Mouse (Mus musculus) midbrain, postnatal 0 days (tissue): ENCODE measurements around the gene Slc4a8. TPM values are rescaled to one million over a fixed set of nuclear protein-coding genes. Genes with fewer than 3 reads are reported as not detected.
"Not testable (repeated sequence)": the region's sequence is repeated elsewhere in the genome, so short reads cannot be mapped to it uniquely, and the experiment has no call there.

Experiments used
- ATAC-seq: fragments of 200-750 bp; cut with Nextera tagmentation; 2 replicates; pipeline ENCODE4 v1.8.0; 2017; ENCODE audit warnings: moderate number of reproducible peaks, mild to moderate bottlenecking, moderate TSS enrichment, moderate library complexity; ENCODE audit not compliant: low FRiP score
- DNase-seq: peaks from one replicate; pipeline ENCODE4 v3.0.0-alpha.2; 2015; ENCODE audit warnings: low spot score
- H3K27ac ChIP-seq: fragments of 300-500 bp; sonication (generic); 2 replicates; pipeline ENCODE4 v1.5.1; 2014; ENCODE audit warnings: low read depth, mild to moderate bottlenecking, low read length, mixed read lengths
- H3K27me3 ChIP-seq: fragments of 300-500 bp; sonication (generic); 2 replicates; pipeline ENCODE4 v1.6.1; 2014; ENCODE audit warnings: low read length, control low read depth, mixed read lengths; ENCODE audit not compliant: insufficient read depth
- H3K36me3 ChIP-seq: fragments of 300-500 bp; sonication (generic); 2 replicates; pipeline ENCODE4 v1.6.1; 2014; ENCODE audit warnings: low read length, control low read depth, mixed read lengths; ENCODE audit not compliant: insufficient read depth
- H3K4me1 ChIP-seq: fragments of 300-500 bp; sonication (generic); 2 replicates; pipeline ENCODE4 v1.6.1; 2014; ENCODE audit warnings: mild to moderate bottlenecking, control low read depth, antibody characterized with exemption, low read length, mixed read lengths; ENCODE audit not compliant: insufficient read depth
- H3K4me2 ChIP-seq: fragments of 300-500 bp; sonication (generic); 2 replicates; pipeline ENCODE4 v1.6.1; 2014; ENCODE audit warnings: low read depth, mild to moderate bottlenecking, low read length, mixed read lengths; ENCODE audit not compliant: poor library complexity, severe bottlenecking
- H3K4me3 ChIP-seq: fragments of 300-500 bp; sonication (generic); 2 replicates; pipeline ENCODE4 v1.5.1; 2014; ENCODE audit warnings: low read depth, mild to moderate bottlenecking, low read length, moderate library complexity
- H3K9ac ChIP-seq: fragments of 300-500 bp; sonication (generic); replicated peaks from 2 replicates; pipeline ENCODE4 v1.6.1; 2014; ENCODE audit warnings: mild to moderate bottlenecking, low read length, moderate library complexity, mixed read lengths; ENCODE audit not compliant: poor library complexity, severe bottlenecking
- H3K9me3 ChIP-seq: fragments of 300-500 bp; sonication (generic); 2 replicates; pipeline ENCODE4 v1.6.1; 2016; ENCODE audit warnings: low read length, control low read depth
- CTCF ChIP-seq: IDR thresholded peaks from 2 replicates; pipeline ENCODE4 v1.5.1; 2016; ENCODE audit warnings: antibody characterized with exemption, mild to moderate bottlenecking
- WGBS: fragments of 180-500 bp; shearing (Covaris S2); extraction: QIAGEN DNeasy Blood & Tissue Kit; methylation state at CpG from one replicate; pipeline ENCODE4 v1.1.7; 2014; 5-methylcytosine and 5-hydroxymethylcytosine counted together
- polyA plus RNA-seq: library from polyadenylated mRNA; unstranded; fragments of >200 nt; fragmentation: Nextera tagmentation; extraction: Ambion mirVana; gene quantifications from 2 replicates; pipeline ENCODE4 v1.2.1, GENCODE M21; 2015
- total RNA-seq: library from RNA; depleted of rRNA; stranded (reverse); fragments of >200 nt; gene quantifications from 2 replicates; pipeline ENCODE4 v1.2.3, GENCODE M21; 2014

Slc4a8 gene
- total and polyA plus RNA-seq, 2 experiments from 2014 or later, result 31.2 to 37.3 TPM

GRCm38 (mm10) chr15:100762649-100763048 lies 1.1 kb downstream of the Slc4a8 start:
- Histone ChIP-seq H3K27ac (peak overlapping the region; percentile 92), H3K9me3 (no peaks in the 10 kb centered on the region), H3K4me2 (peak overlapping the region; percentile 63), H3K36me3 (peaks cover 4% of the 10 kb centered on the region), H3K9ac (peak overlapping the region; percentile 81), H3K27me3 (no peaks in the 10 kb centered on the region), H3K4me1 (peaks cover 5% of the 10 kb centered on the region; the same call in 1 of the 2 replicates), H3K4me3 (peak overlapping the region; percentile 81)
- TF ChIP-seq CTCF, result no peak
- DNase-seq (no peak), ATAC-seq (no peak)
- WGBS, result 30% methylated on average over 8 of the region's 8 CpGs

- no peak for TF ChIP-seq CTCF
- no peaks in the 10 kb centered on the region for H3K9me3 ChIP-seq
- no peaks in the 10 kb centered on the region for H3K27me3 ChIP-seq
- H3K9ac ChIP-seq, result no peak overlapping the region
- no peak for DNase-seq
- H3K4me2 ChIP-seq, result no peak overlapping the region
- H3K27ac ChIP-seq, result no peak overlapping the region
- WGBS, result 91% methylated on average over 16 of the region's 16 CpGs
- H3K36me3 ChIP-seq, result peaks cover 6% of the 10 kb centered on the region
- no peak for ATAC-seq
- peaks cover 5% of the 10 kb centered on the region; the same call in 1 of the 2 replicates for H3K4me1 ChIP-seq
- no peak overlapping the region for H3K4me3 ChIP-seq
These were observed 2.8 kb downstream of the Slc4a8 start for GRCm38 (mm10) chr15:100764163-100764951.

- no peaks in the 10 kb centered on the region; the same call in 1 of the 2 replicates for H3K4me1 ChIP-seq
- no peak overlapping the region for H3K4me3 ChIP-seq
- H3K9me3 ChIP-seq, result no peaks in the 10 kb centered on the region
- WGBS, result 78% methylated on average over 9 of the region's 9 CpGs
- H3K9ac ChIP-seq, result no peak overlapping the region
- no peak for TF ChIP-seq CTCF
- H3K27ac ChIP-seq, result no peak overlapping the region
- H3K36me3 ChIP-seq, result peaks cover 6% of the 10 kb centered on the region
- no peak for ATAC-seq
- DNase-seq, result no peak
- no peak overlapping the region for H3K4me2 ChIP-seq
- no peaks in the 10 kb centered on the region for H3K27me3 ChIP-seq
These were observed 5.3 kb downstream of the Slc4a8 start for GRCm38 (mm10) chr15:100766826-100767225.

- no peak overlapping the region for H3K4me2 ChIP-seq
- no peaks in the 10 kb centered on the region for H3K9me3 ChIP-seq
- DNase-seq, result no peak
- H3K27me3 ChIP-seq, result no peaks in the 10 kb centered on the region
- no peak overlapping the region for H3K27ac ChIP-seq
- H3K9ac ChIP-seq, result no peak overlapping the region
- no peaks in the 10 kb centered on the region; the same call in 1 of the 2 replicates for H3K4me1 ChIP-seq
- 89% methylated on average over 13 of the region's 13 CpGs for WGBS
- no peak for ATAC-seq
- no peak overlapping the region for H3K4me3 ChIP-seq
- TF ChIP-seq CTCF, result no peak
- peaks cover 6% of the 10 kb centered on the region for H3K36me3 ChIP-seq
These were observed 6.3 kb downstream of the Slc4a8 start for GRCm38 (mm10) chr15:100767851-100768250.

GRCm38 (mm10) chr15:100769023-100769422 lies 7.5 kb downstream of the Slc4a8 start:
- H3K4me2 ChIP-seq, H3K27me3 ChIP-seq, H3K27ac ChIP-seq, H3K4me3 ChIP-seq, H3K9ac ChIP-seq, ATAC-seq, H3K9me3 ChIP-seq, H3K4me1 ChIP-seq, H3K36me3 ChIP-seq, DNase-seq: not testable (repeated sequence)
- WGBS, result 91% methylated on average over 4 of the region's 4 CpGs

GRCm38 (mm10) chr15:100770338-100770737 lies 8.8 kb downstream of the Slc4a8 start:
- ATAC-seq, result no peak
- H3K4me1 ChIP-seq, result no peaks in the 10 kb centered on the region
- H3K4me3 ChIP-seq, result no peak overlapping the region
- H3K9ac ChIP-seq, result no peak overlapping the region
- no peak overlapping the region for H3K27ac ChIP-seq
- no peaks in the 10 kb centered on the region for H3K9me3 ChIP-seq
- peaks cover 8% of the 10 kb centered on the region for H3K36me3 ChIP-seq
- no peaks in the 10 kb centered on the region for H3K27me3 ChIP-seq
- TF ChIP-seq CTCF, result no peak
- DNase-seq, result no peak
- H3K4me2 ChIP-seq, result no peak overlapping the region
- 95% methylated on average over 5 of the region's 5 CpGs for WGBS
